Mouse (Mus musculus) cortical plate, adult 2 months (tissue): ENCODE data around the gene Olfr1425.

Source experiments
- CTCF ChIP-seq: fragments of 200-500 bp; IDR thresholded peaks from 2 replicates; pipeline ENCODE4 v1.5.1; 2011; ENCODE audit warnings: mild to moderate bottlenecking, control low read depth, low read length; ENCODE audit not compliant: insufficient read depth; ENCODE audit errors: extremely low read depth
- POLR2A ChIP-seq: fragments of 200-500 bp; IDR thresholded peaks from 2 replicates; pipeline ENCODE4 v1.6.1; 2011; ENCODE audit warnings: mild to moderate bottlenecking, low read length, control low read depth; ENCODE audit not compliant: insufficient read depth; ENCODE audit errors: extremely low read depth

DNA sequence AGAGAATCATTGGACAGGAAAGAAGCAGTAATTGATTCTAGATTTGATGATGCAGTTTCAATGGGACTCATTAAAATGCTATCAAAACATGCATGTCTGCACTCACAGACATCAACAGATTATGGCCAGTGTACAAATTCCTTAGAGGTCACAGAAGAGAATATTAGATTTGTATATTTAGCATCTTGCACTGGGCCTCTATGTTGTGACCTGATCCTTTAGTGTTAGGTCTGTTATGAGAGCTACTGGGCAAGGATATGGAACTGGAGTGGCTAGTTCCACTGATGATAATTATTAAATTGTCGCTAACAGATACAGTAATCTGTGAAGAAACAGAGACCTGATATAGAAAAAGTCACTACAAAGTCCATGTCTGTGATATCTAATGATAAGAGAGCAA, 14.4 kb upstream of the Olfr1425 start, which contains the start of gene Olfr1426:
- no peak for TF ChIP-seq POLR2A
- no peak for TF ChIP-seq CTCF
